Comparison of ENCODE assay signal across 8 mouse cellular contexts in genomic region chr1:135147702-135148058, GRCm38 (mm10). TPM values are rescaled to one million over a fixed set of nuclear protein-coding genes. Genes with fewer than 3 reads are reported as not detected.
DNase-seq lines count a peak whose midpoint lies in the region; ATAC-seq and TF ChIP-seq lines count a peak whose summit lies in the region.

No protein-coding gene starts in this region.

- 0 out of 2 replicates have a peak, but pooled peaks cover 4% of the 10 kb centered on the region for H3K27me3 ChIP-seq in embryonic facial prominence, embryonic 13.5 days
- peaks cover 2% of the 10 kb centered on the region; the same call in 1 of the 2 replicates for H3K27me3 ChIP-seq in intestine, postnatal 0 days (replicated peaks; ENCODE audit: control insufficient read depth, insufficient read depth, low read length)
- no peaks in the 10 kb centered on the region for H3K27me3 ChIP-seq in myocyte (ENCODE audit: control insufficient read depth, insufficient read depth, insufficient read length)

- peaks cover 35% of the 10 kb centered on the region for H3K79me2 ChIP-seq in myocyte (ENCODE audit: control insufficient read depth, insufficient read depth)

- 0% methylated on average over 7 of the region's 7 CpGs for WGBS in embryonic facial prominence, embryonic 13.5 days
- WGBS in intestine, postnatal 0 days: 12% methylated on average over 7 of the region's 7 CpGs

- H3K4me3 ChIP-seq in left cerebral cortex, adult 2 months: peak overlapping the region; percentile 75
- peak overlapping the region; percentile 83 for H3K4me3 ChIP-seq in embryonic facial prominence, embryonic 13.5 days
- peak overlapping the region; percentile 90 for H3K4me3 ChIP-seq in intestine, postnatal 0 days (ENCODE audit: low read depth, low read length)
- H3K4me3 ChIP-seq in myocyte: peak overlapping the region; percentile 79

- H3ac ChIP-seq in myocyte (ENCODE audit: control insufficient read depth, insufficient read length): peak overlapping the region; percentile 69

- H3K36me3 ChIP-seq in embryonic facial prominence, embryonic 13.5 days: peaks cover 15% of the 10 kb centered on the region
- H3K36me3 ChIP-seq in intestine, postnatal 0 days (ENCODE audit: control insufficient read depth, insufficient read depth): peaks cover 4% of the 10 kb centered on the region; the same call in 1 of the 2 replicates
- peaks cover 7% of the 10 kb centered on the region for H3K36me3 ChIP-seq in myocyte (ENCODE audit: control insufficient read depth, insufficient read depth)

- no peak for TF ChIP-seq CTCF in left cerebral cortex, adult 2 months (IDR thresholded peaks at IDR 0.05)
- TF ChIP-seq CTCF in intestine, postnatal 0 days (IDR thresholded peaks at IDR 0.05; ENCODE audit: low read depth): no peak

- no peak for DNase-seq in left cerebral cortex, adult 2 months (ENCODE audit: extremely low spot score in 1 of 2, low spot score in 2 of 2)
- no peak for DNase-seq in left cerebral cortex, adult 9 months (ENCODE audit: low spot score in 2 of 2)
- no peak for DNase-seq in cerebellum, adult 9-11 months
- DNase-seq in thymus, postnatal 25 days: no peak
- DNase-seq in layer of hippocampus, postnatal 14 days (ENCODE audit: low spot score in 2 of 2): no peak

- peaks cover 42% of the 10 kb centered on the region for H3K4me1 ChIP-seq in embryonic facial prominence, embryonic 13.5 days
- H3K4me1 ChIP-seq in intestine, postnatal 0 days (replicated peaks; ENCODE audit: control insufficient read depth, insufficient read depth, low read length): peaks cover 8% of the 10 kb centered on the region

- H3K27ac ChIP-seq in left cerebral cortex, adult 2 months: peak overlapping the region; percentile 98
- H3K27ac ChIP-seq in embryonic facial prominence, embryonic 13.5 days: peak overlapping the region; percentile 94
- peak overlapping the region; percentile 89; the same call in 1 of the 2 replicates for H3K27ac ChIP-seq in intestine, postnatal 0 days (ENCODE audit: low read depth, low read length)

- ATAC-seq in embryonic facial prominence, embryonic 13.5 days (ENCODE audit: insufficient number of reproducible peaks, insufficient read depth, low FRiP score, low TSS enrichment, low read depth): 0 out of 2 replicates have a peak, but pooled peaks have one; percentile 2
- ATAC-seq in intestine, postnatal 0 days: no peak; the same call in 1 of the 2 replicates

- H3K4me2 ChIP-seq in embryonic facial prominence, embryonic 13.5 days: peak overlapping the region; percentile 81
- H3K4me2 ChIP-seq in intestine, postnatal 0 days (replicated peaks; ENCODE audit: low read depth): peak overlapping the region; percentile 80
- peak overlapping the region; percentile 86 for H3K4me2 ChIP-seq in myocyte (ENCODE audit: low read depth)

- H3K9ac ChIP-seq in embryonic facial prominence, embryonic 13.5 days: peak overlapping the region; percentile 93
- H3K9ac ChIP-seq in intestine, postnatal 0 days (ENCODE audit: low read depth, low read length): peak overlapping the region; percentile 95

- no peaks in the 10 kb centered on the region for H3K9me3 ChIP-seq in embryonic facial prominence, embryonic 13.5 days
- H3K9me3 ChIP-seq in intestine, postnatal 0 days (ENCODE audit: control insufficient read depth): no peaks in the 10 kb centered on the region

- TF ChIP-seq POLR2A in myocyte (IDR thresholded peaks at IDR 0.05; ENCODE audit: insufficient read length, low read depth): no peak

- intact Hi-C loops in left cerebral cortex, adult 2 months (cut with DNase I): loop anchor here (2.0 kb wide), 1 partner anchor 221 kb away; no protein-coding TSS in a partner anchor

TF ChIP-seq in myocyte, 11 proteins besides CTCF, POLR2A, EP300 and RAD21:
- TF ChIP-seq MAX (IDR thresholded peaks at IDR 0.05; ENCODE audit: low read depth): no peak
- TF ChIP-seq TCF3 (IDR thresholded peaks at IDR 0.05; ENCODE audit: insufficient read length, low read depth): no peak

RNA-seq across cellular contexts. Expression of gene Arl8a, which starts 1.1 kb away (rescaled TPM):
- 100 to 1,000 TPM; 262 to 263 TPM for total RNA-seq in left cerebral cortex, adult 2 months (2021)
- polyA plus RNA-seq in embryonic facial prominence, embryonic 13.5 days (2015; fragmentation: Nextera tagmentation; extraction: Ambion mirVana): 75.2 and 78.6 TPM in 2 replicates
- 66.6 and 68.8 TPM in 2 replicates for polyA plus RNA-seq in intestine, postnatal 0 days (2015; fragmentation: Nextera tagmentation; extraction: Ambion mirVana)
- 61.2 TPM for polyA plus RNA-seq in myocyte (2012; fragmentation: generic; extraction: Trizol)
- total RNA-seq in layer of hippocampus, postnatal 14 days (2021): 100 to 1,000 TPM; 307 to 334 TPM

RNA-seq across cellular contexts. Expression of gene Ptpn7, which starts 15.2 kb away (rescaled TPM):
- under 1 TPM; 0.09 to 0.37 TPM for total RNA-seq in left cerebral cortex, adult 2 months (2021)
- polyA plus RNA-seq in embryonic facial prominence, embryonic 13.5 days (2015; fragmentation: Nextera tagmentation; extraction: Ambion mirVana): 1.5 and 2.2 TPM in 2 replicates
- polyA plus RNA-seq in intestine, postnatal 0 days (2015; fragmentation: Nextera tagmentation; extraction: Ambion mirVana): 0.73 and 0.76 TPM in 2 replicates
- 0.26 TPM for polyA plus RNA-seq in myocyte (2012; fragmentation: generic; extraction: Trizol)
- total RNA-seq in layer of hippocampus, postnatal 14 days (2021): not detected

RNA-seq across cellular contexts. Expression of gene Gpr37l1, which starts 19.8 kb away (rescaled TPM):
- 100 to 1,000 TPM; 168 to 183 TPM for total RNA-seq in left cerebral cortex, adult 2 months (2021)
- not detected in 2 replicates for polyA plus RNA-seq in embryonic facial prominence, embryonic 13.5 days (2015; fragmentation: Nextera tagmentation; extraction: Ambion mirVana)
- 1.7 and 2.0 TPM in 2 replicates for polyA plus RNA-seq in intestine, postnatal 0 days (2015; fragmentation: Nextera tagmentation; extraction: Ambion mirVana)
- 0.07 TPM for polyA plus RNA-seq in myocyte (2012; fragmentation: generic; extraction: Trizol)
- 100 to 1,000 TPM; 186 to 187 TPM for total RNA-seq in layer of hippocampus, postnatal 14 days (2021)

RNA-seq across cellular contexts. Expression of gene Lgr6, which starts 42.6 kb away (rescaled TPM):
- 1 to 10 TPM; 1.6 to 1.9 TPM for total RNA-seq in left cerebral cortex, adult 2 months (2021)
- polyA plus RNA-seq in embryonic facial prominence, embryonic 13.5 days (2015; fragmentation: Nextera tagmentation; extraction: Ambion mirVana): 8.3 and 11.5 TPM in 2 replicates
- 0.37 and 0.44 TPM in 2 replicates for polyA plus RNA-seq in intestine, postnatal 0 days (2015; fragmentation: Nextera tagmentation; extraction: Ambion mirVana)
- 2.1 TPM for polyA plus RNA-seq in myocyte (2012; fragmentation: generic; extraction: Trizol)
- total RNA-seq in layer of hippocampus, postnatal 14 days (2021): 1 to 10 TPM; 1.6 to 2.5 TPM
